Mouse (Mus musculus): ENCODE results near the gene Ergic1. TPM values are rescaled to one million over a fixed set of nuclear protein-coding genes. Genes with fewer than 3 reads are reported as not detected.

Ergic1 gene
- total and polyA plus RNA-seq, 2 experiments from 2014 or later: 103 to 186 TPM

- no peak for ATAC-seq
- TF ChIP-seq CTCF (IDR thresholded peaks at IDR 0.05; ENCODE audit: low read depth): no peak
- DNase-seq: no peak
- Histone ChIP-seq H3K27ac (ENCODE audit: low read depth, low read length) (no peak overlapping the region), H3K4me3 (ENCODE audit: low read depth, low read length) (no peak overlapping the region), H3K9me3 (ENCODE audit: low read length) (no peaks in the 10 kb centered on the region), H3K4me1 (ENCODE audit: insufficient read depth) (peaks cover 7% of the 10 kb centered on the region), H3K4me2 (ENCODE audit: low read depth) (no peak overlapping the region), H3K27me3 (ENCODE audit: insufficient read depth, low read length) (no peaks in the 10 kb centered on the region), H3K9ac (no peak overlapping the region), H3K36me3 (ENCODE audit: insufficient read depth) (peaks cover 34% of the 10 kb centered on the region)
- 87% methylated on average over 8 of the region's 8 CpGs for WGBS
Measured at GRCm38 (mm10) chr17:26567142-26567817, 6.0 kb downstream of the Ergic1 start.

GRCm38 (mm10) chr17:26567818-26568173 is 6.5 kb downstream of the Ergic1 start:
- Histone ChIP-seq H3K9ac (no peak overlapping the region), H3K4me3 (ENCODE audit: low read depth, low read length) (no peak overlapping the region), H3K27me3 (ENCODE audit: insufficient read depth, low read length) (no peaks in the 10 kb centered on the region), H3K4me2 (ENCODE audit: low read depth) (no peak overlapping the region), H3K36me3 (ENCODE audit: insufficient read depth) (peaks cover 37% of the 10 kb centered on the region), H3K4me1 (ENCODE audit: insufficient read depth) (peaks cover 2% of the 10 kb centered on the region; the same call in 1 of the 2 replicates), H3K9me3 (ENCODE audit: low read length) (no peaks in the 10 kb centered on the region), H3K27ac (ENCODE audit: low read depth, low read length) (no peak overlapping the region)
- WGBS: 98% methylated on average over 4 of the region's 4 CpGs
- DNase-seq (no peak), ATAC-seq (no peak)
- TF ChIP-seq CTCF (IDR thresholded peaks at IDR 0.05; ENCODE audit: low read depth): no peak

GRCm38 (mm10) chr17:26569594-26570350 is 8.5 kb downstream of the Ergic1 start:
- Histone ChIP-seq H3K27me3 (ENCODE audit: insufficient read depth, low read length) (no peaks in the 10 kb centered on the region), H3K4me3 (ENCODE audit: low read depth, low read length) (no peak overlapping the region), H3K36me3 (ENCODE audit: insufficient read depth) (peaks cover 30% of the 10 kb centered on the region), H3K27ac (ENCODE audit: low read depth, low read length) (no peak overlapping the region), H3K4me1 (ENCODE audit: insufficient read depth) (no peaks in the 10 kb centered on the region), H3K9me3 (ENCODE audit: low read length) (no peaks in the 10 kb centered on the region), H3K4me2 (ENCODE audit: low read depth) (no peak overlapping the region), H3K9ac (no peak overlapping the region)
- 92% methylated on average over 4 of the region's 4 CpGs for WGBS
- TF ChIP-seq CTCF (IDR thresholded peaks at IDR 0.05; ENCODE audit: low read depth): no peak
- ATAC-seq: no peak
- DNase-seq: no peak

- no peak overlapping the region for H3K27ac ChIP-seq (ENCODE audit: low read depth, low read length)
- no peak for DNase-seq
- peaks cover 33% of the 10 kb centered on the region for H3K36me3 ChIP-seq (ENCODE audit: insufficient read depth)
- H3K4me2 ChIP-seq (ENCODE audit: low read depth): no peak overlapping the region
- H3K9me3 ChIP-seq (ENCODE audit: low read length): no peaks in the 10 kb centered on the region
- H3K27me3 ChIP-seq (ENCODE audit: insufficient read depth, low read length): no peaks in the 10 kb centered on the region
- H3K4me3 ChIP-seq (ENCODE audit: low read depth, low read length): no peak overlapping the region
- 90% methylated on average over 11 of the region's 11 CpGs for WGBS
- no peak for ATAC-seq
- TF ChIP-seq CTCF (IDR thresholded peaks at IDR 0.05; ENCODE audit: low read depth): no peak
- H3K4me1 ChIP-seq (ENCODE audit: insufficient read depth): no peaks in the 10 kb centered on the region
- H3K9ac ChIP-seq: no peak overlapping the region
Measured at GRCm38 (mm10) chr17:26570651-26571118, 9.4 kb downstream of the Ergic1 start.

GRCm38 (mm10) chr17:26571377-26571776 is 10.1 kb downstream of the Ergic1 start:
- H3K27ac ChIP-seq (ENCODE audit: low read depth, low read length): no peak overlapping the region
- H3K36me3 ChIP-seq (ENCODE audit: insufficient read depth): peaks cover 36% of the 10 kb centered on the region
- DNase-seq: no peak
- no peaks in the 10 kb centered on the region for H3K4me1 ChIP-seq (ENCODE audit: insufficient read depth)
- H3K4me3 ChIP-seq (ENCODE audit: low read depth, low read length): no peak overlapping the region
- TF ChIP-seq CTCF (IDR thresholded peaks at IDR 0.05; ENCODE audit: low read depth): no peak
- WGBS: 87% methylated on average over 3 of the region's 3 CpGs
- H3K27me3 ChIP-seq (ENCODE audit: insufficient read depth, low read length): no peaks in the 10 kb centered on the region
- no peak overlapping the region for H3K4me2 ChIP-seq (ENCODE audit: low read depth)
- ATAC-seq: no peak
- H3K9me3 ChIP-seq (ENCODE audit: low read length): no peaks in the 10 kb centered on the region
- H3K9ac ChIP-seq: no peak overlapping the region

GRCm38 (mm10) chr17:26572265-26572664 is 11.0 kb downstream of the Ergic1 start:
- no peak overlapping the region for H3K9ac ChIP-seq
- no peaks in the 10 kb centered on the region for H3K9me3 ChIP-seq (ENCODE audit: low read length)
- WGBS: 94% methylated on average over 11 of the region's 11 CpGs
- no peaks in the 10 kb centered on the region for H3K4me1 ChIP-seq (ENCODE audit: insufficient read depth)
- H3K4me2 ChIP-seq (ENCODE audit: low read depth): no peak overlapping the region
- DNase-seq: no peak
- H3K27me3 ChIP-seq (ENCODE audit: insufficient read depth, low read length): no peaks in the 10 kb centered on the region
- no peak overlapping the region for H3K27ac ChIP-seq (ENCODE audit: low read depth, low read length)
- TF ChIP-seq CTCF (IDR thresholded peaks at IDR 0.05; ENCODE audit: low read depth): no peak
- H3K4me3 ChIP-seq (ENCODE audit: low read depth, low read length): no peak overlapping the region
- ATAC-seq: no peak
- peaks cover 33% of the 10 kb centered on the region for H3K36me3 ChIP-seq (ENCODE audit: insufficient read depth)

- no peaks in the 10 kb centered on the region for H3K9me3 ChIP-seq (ENCODE audit: low read length)
- H3K36me3 ChIP-seq (ENCODE audit: insufficient read depth): peaks cover 35% of the 10 kb centered on the region
- DNase-seq (no peak), ATAC-seq (no peak)
- no peaks in the 10 kb centered on the region for H3K4me1 ChIP-seq (ENCODE audit: insufficient read depth)
- TF ChIP-seq CTCF (IDR thresholded peaks at IDR 0.05; ENCODE audit: low read depth): no peak
- no peak overlapping the region for H3K4me2 ChIP-seq (ENCODE audit: low read depth)
- 88% methylated on average over 11 of the region's 11 CpGs for WGBS
- H3K27me3 ChIP-seq (ENCODE audit: insufficient read depth, low read length): no peaks in the 10 kb centered on the region
- no peak overlapping the region for H3K27ac ChIP-seq (ENCODE audit: low read depth, low read length)
- H3K4me3 ChIP-seq (ENCODE audit: low read depth, low read length): no peak overlapping the region
- no peak overlapping the region for H3K9ac ChIP-seq
Measured at GRCm38 (mm10) chr17:26574118-26574517, 12.8 kb downstream of the Ergic1 start.

All from forebrain, postnatal 0 days (tissue).